Mouse (Mus musculus): ENCODE measurements around the gene Gm8247. TPM values are rescaled to one million over a fixed set of nuclear protein-coding genes. Genes with fewer than 3 reads are reported as not detected.
"Not testable (repeated sequence)": the region's sequence is repeated elsewhere in the genome, so short reads cannot be mapped to it uniquely, and the experiment has no call there.

Gm8247 gene
- 0.35 and 0.40 TPM in 2 replicates for polyA plus RNA-seq (2015; fragmentation: Nextera tagmentation; extraction: Ambion mirVana)

GRCm38 (mm10) chr14:44582853-44583252, at the start of gene Gm8247:
Gene Gm8247 (plus strand): TSS chr14:44583153.
- WGBS, result 94% methylated on average over 4 of the region's 4 CpGs
- ATAC-seq (ENCODE audit: low FRiP score); H3K4me3 ChIP-seq; H3K9me3 ChIP-seq; H3K4me2 ChIP-seq; H3K27me3 ChIP-seq; H3K27ac ChIP-seq; H3K9ac ChIP-seq; H3K36me3 ChIP-seq; H3K4me1 ChIP-seq (replicated peaks): not testable (repeated sequence)

GRCm38 (mm10) chr14:44547961-44548360, 35.0 kb upstream of the Gm8247 start:
- not testable (repeated sequence) for H3K27ac ChIP-seq; H3K4me2 ChIP-seq; H3K36me3 ChIP-seq; H3K9me3 ChIP-seq; H3K27me3 ChIP-seq; H3K4me3 ChIP-seq; H3K9ac ChIP-seq; H3K4me1 ChIP-seq (replicated peaks); ATAC-seq (ENCODE audit: low FRiP score)
- WGBS, result 81% methylated on average over 5 of the region's 5 CpGs

GRCm38 (mm10) chr14:44591765-44592164, 8.8 kb downstream of the Gm8247 start:
- WGBS, result 85% methylated on average over 2 of the region's 2 CpGs
- not testable (repeated sequence) for H3K36me3 ChIP-seq; H3K27me3 ChIP-seq; H3K9ac ChIP-seq; H3K9me3 ChIP-seq; ATAC-seq (ENCODE audit: low FRiP score); H3K27ac ChIP-seq; H3K4me2 ChIP-seq; H3K4me3 ChIP-seq; H3K4me1 ChIP-seq (replicated peaks)

- H3K4me3 ChIP-seq; H3K27me3 ChIP-seq; H3K4me1 ChIP-seq (replicated peaks); H3K36me3 ChIP-seq; H3K4me2 ChIP-seq; H3K27ac ChIP-seq; ATAC-seq (ENCODE audit: low FRiP score); H3K9me3 ChIP-seq; H3K9ac ChIP-seq: not testable (repeated sequence)
- 83% methylated on average over 4 of the region's 4 CpGs for WGBS
These were observed 44.8 kb downstream of the Gm8247 start, which contains the start of gene Gm5624 for GRCm38 (mm10) chr14:44627737-44628136. Gene Gm5624 (minus strand): TSS chr14:44627938.

Other genes starting within 250 kb of the Gm8247 start
- gene Gm5930, start 244.6 kb upstream of the Gm8247 start, polyA plus RNA-seq (2015; fragmentation: Nextera tagmentation; extraction: Ambion mirVana), result not detected in 2 replicates
- gene Gm8229, start 217.8 kb upstream of the Gm8247 start, polyA plus RNA-seq (2015; fragmentation: Nextera tagmentation; extraction: Ambion mirVana), result 0.14 TPM in 1 of 2 replicates, not detected in the other
- not detected in 2 replicates for gene Gm3371, start 172.5 kb upstream of the Gm8247 start, polyA plus RNA-seq (2015; fragmentation: Nextera tagmentation; extraction: Ambion mirVana)
- gene Gm8232, start 149.5 kb upstream of the Gm8247 start, polyA plus RNA-seq (2015; fragmentation: Nextera tagmentation; extraction: Ambion mirVana), result not detected in 2 replicates
- gene BC061237, start 90.7 kb upstream of the Gm8247 start, polyA plus RNA-seq (2015; fragmentation: Nextera tagmentation; extraction: Ambion mirVana), result 0.30 and 1.1 TPM in 2 replicates
- not detected in 2 replicates for gene Gm17093, start 64.9 kb upstream of the Gm8247 start, polyA plus RNA-seq (2015; fragmentation: Nextera tagmentation; extraction: Ambion mirVana)
- not detected in 2 replicates for gene Gm5624, start 44.8 kb downstream of the Gm8247 start, polyA plus RNA-seq (2015; fragmentation: Nextera tagmentation; extraction: Ambion mirVana)
- not detected in 2 replicates for gene Gm8257, start 123.3 kb downstream of the Gm8247 start, polyA plus RNA-seq (2015; fragmentation: Nextera tagmentation; extraction: Ambion mirVana)
- gene Gm8267, start 167.2 kb downstream of the Gm8247 start, polyA plus RNA-seq (2015; fragmentation: Nextera tagmentation; extraction: Ambion mirVana), result not detected in 2 replicates

Data from hindbrain, embryonic 13.5 days (tissue).